Mouse (Mus musculus) CH12.LX (cell line): ENCODE data around the gene Scarb1. TPM values are rescaled to one million over a fixed set of nuclear protein-coding genes. Genes with fewer than 3 reads are reported as not detected.

ENCODE experiments used
- DNase-seq: peaks from one replicate; pipeline ENCODE4 v3.0.0-alpha.2; 2013; ENCODE audit errors: extremely low read depth
- H3K27ac ChIP-seq: 2 replicates; pipeline ENCODE4 v1.5.1; 2012; ENCODE audit warnings: low read depth, mild to moderate bottlenecking, control low read depth, moderate library complexity; ENCODE audit not compliant: insufficient read depth
- H3K27me3 ChIP-seq: replicated peaks from 2 replicates; pipeline ENCODE3; 2012; ENCODE audit warnings: inconsistent platforms
- H3K36me3 ChIP-seq, 2 experiments: replicated peaks in 1 of 2; 2 replicates each; pipeline versions ENCODE3 to v1.6.1; 2012; ENCODE audit warnings: inconsistent platforms in 1 of 2, low read length in 1 of 2, mild to moderate bottlenecking in 1 of 2, mixed read lengths in 1 of 2, moderate library complexity in 1 of 2; ENCODE audit not compliant: control insufficient read depth in 1 of 2, insufficient read depth in 1 of 2
- H3K4me1 ChIP-seq, 2 experiments: 2 replicates each; pipeline ENCODE4 v1.6.1; 2012; ENCODE audit warnings: inconsistent platforms in 1 of 2, moderate library complexity in 1 of 2; ENCODE audit not compliant: insufficient read depth in 2 of 2, control insufficient read depth in 1 of 2
- H3K4me2 ChIP-seq: 2 replicates; pipeline ENCODE4 v1.6.1; 2012; ENCODE audit warnings: low read depth, mild to moderate bottlenecking, control low read depth; ENCODE audit not compliant: poor library complexity, insufficient read depth, severe bottlenecking
- H3K4me3 ChIP-seq, 3 experiments: fragments of 150-350 bp in 1 of 3; sonication (generic) in 1 of 3; replicated peaks in 1 of 3; 2 replicates each; pipeline versions ENCODE3 to v1.5.1; 2011 to 2012; ENCODE audit warnings: low read depth in 2 of 3, low read length in 2 of 3, mild to moderate bottlenecking in 2 of 3, moderate library complexity in 2 of 3, control low read depth in 1 of 3, improper control_type of control experiment in 1 of 3, inconsistent platforms in 1 of 3, mixed read lengths in 1 of 3; ENCODE audit not compliant: poor library complexity in 1 of 3
- H3K79me2 ChIP-seq: replicated peaks from 2 replicates; pipeline ENCODE4 v1.6.1; 2012; ENCODE audit warnings: mild to moderate bottlenecking, moderate library complexity; ENCODE audit not compliant: control insufficient read depth, poor library complexity, insufficient read depth, severe bottlenecking; ENCODE audit errors: extremely low read depth
- H3K9ac ChIP-seq: 2 replicates; pipeline ENCODE4 v1.6.1; 2012; ENCODE audit warnings: low read depth, mild to moderate bottlenecking, control low read depth, moderate library complexity; ENCODE audit not compliant: insufficient read depth
- H3K9me3 ChIP-seq: replicated peaks from 2 replicates; pipeline ENCODE3; 2012; ENCODE audit warnings: low read length, inconsistent platforms, mixed read lengths
- CHD2 ChIP-seq: IDR thresholded peaks from 2 replicates; pipeline ENCODE4 v1.6.1; 2011; ENCODE audit warnings: low read length, improper control_type of control experiment
- CTCF ChIP-seq, 2 experiments: IDR thresholded peaks in 1 of 2; conservative IDR thresholded peaks in 1 of 2; 2 replicates each; pipeline ENCODE4 v1.5.1; 2011 to 2012; ENCODE audit warnings: low read depth in 2 of 2, low read length in 2 of 2, improper control_type of control experiment in 1 of 2, inconsistent platforms in 1 of 2, mild to moderate bottlenecking in 1 of 2, moderate library complexity in 1 of 2
- ELF1 ChIP-seq: IDR thresholded peaks from 2 replicates; pipeline ENCODE4 v1.6.1; 2014; ENCODE audit warnings: low read depth, mild to moderate bottlenecking, inconsistent platforms, low read length, improper control_type of control experiment
- EP300 ChIP-seq: IDR thresholded peaks from 2 replicates; pipeline ENCODE4 v1.6.1; 2011; ENCODE audit warnings: low read length, improper control_type of control experiment
- ETS1 ChIP-seq: conservative IDR thresholded peaks from 2 replicates; pipeline ENCODE4 v1.6.1; 2012; ENCODE audit warnings: low read depth, mild to moderate bottlenecking, inconsistent platforms, low read length, improper control_type of control experiment, moderate library complexity
- HCFC1 ChIP-seq: IDR thresholded peaks from 2 replicates; pipeline ENCODE4 v1.6.1; 2012; ENCODE audit warnings: low read depth, mild to moderate bottlenecking, inconsistent platforms, low read length, improper control_type of control experiment
- IRF4 ChIP-seq: IDR thresholded peaks from 2 replicates; pipeline ENCODE4 v1.6.1; 2014; ENCODE audit warnings: low read depth, mild to moderate bottlenecking, inconsistent platforms, low read length, improper control_type of control experiment
- JUN ChIP-seq: IDR thresholded peaks from 2 replicates; pipeline ENCODE4 v1.6.1; 2011; ENCODE audit warnings: low read depth, mild to moderate bottlenecking, low read length, improper control_type of control experiment, moderate library complexity; ENCODE audit not compliant: insufficient read depth
- JUND ChIP-seq: conservative IDR thresholded peaks from 2 replicates; pipeline ENCODE4 v1.6.1; 2011; ENCODE audit warnings: low read depth, low read length, improper control_type of control experiment
- KAT2A ChIP-seq: IDR thresholded peaks from 2 replicates; pipeline ENCODE4 v1.6.1; 2012; ENCODE audit warnings: low read length, improper control_type of control experiment, inconsistent platforms; ENCODE audit not compliant: insufficient replicate concordance
- MAFK ChIP-seq: IDR thresholded peaks from 2 replicates; pipeline ENCODE4 v1.6.1; 2011; ENCODE audit warnings: low read length, improper control_type of control experiment; ENCODE audit not compliant: insufficient replicate concordance
- MAZ ChIP-seq: IDR thresholded peaks from 2 replicates; pipeline ENCODE4 v1.6.1; 2012; ENCODE audit warnings: low read depth, mild to moderate bottlenecking, inconsistent platforms, low read length, improper control_type of control experiment, moderate library complexity
- MEF2A ChIP-seq: IDR thresholded peaks from 2 replicates; pipeline ENCODE4 v1.6.1; 2014; ENCODE audit warnings: low read depth, mild to moderate bottlenecking, inconsistent platforms, low read length, improper control_type of control experiment, borderline replicate concordance
- MYC ChIP-seq: IDR thresholded peaks from 2 replicates; pipeline ENCODE4 v1.6.1; 2011; ENCODE audit warnings: low read depth, mild to moderate bottlenecking, improper control_type of control experiment, low read length
- NELFE ChIP-seq: IDR thresholded peaks from 2 replicates; pipeline ENCODE4 v1.6.1; 2011; ENCODE audit warnings: low read depth, low read length, improper control_type of control experiment
- POLR2A ChIP-seq: IDR thresholded peaks from 2 replicates; pipeline ENCODE4 v1.6.1; 2011; ENCODE audit warnings: low read depth, mild to moderate bottlenecking, improper control_type of control experiment, low read length
- POLR2AphosphoS2 ChIP-seq: IDR thresholded peaks from 2 replicates; pipeline ENCODE4 v1.6.1; 2011; ENCODE audit warnings: low read depth, low read length, improper control_type of control experiment
- RCOR1 ChIP-seq: conservative IDR thresholded peaks from 2 replicates; pipeline ENCODE4 v1.6.1; 2012; ENCODE audit warnings: low read depth, mild to moderate bottlenecking, inconsistent platforms, low read length, improper control_type of control experiment
- SMC3 ChIP-seq: IDR thresholded peaks from 2 replicates; pipeline ENCODE4 v1.6.1; 2011; ENCODE audit warnings: low read depth, low read length, improper control_type of control experiment
- ZC3H11A ChIP-seq: IDR thresholded peaks from 2 replicates; pipeline ENCODE4 v1.6.1; 2012; ENCODE audit warnings: low read depth, mild to moderate bottlenecking, inconsistent platforms, low read length, improper control_type of control experiment
- ZMIZ1 ChIP-seq: IDR thresholded peaks from 2 replicates; pipeline ENCODE4 v1.6.1; 2012; ENCODE audit warnings: low read depth, mild to moderate bottlenecking, inconsistent platforms, low read length, improper control_type of control experiment
- dilution Hi-C: fragments of 300-500 bp; cut with MboI; formaldehyde crosslinking; loops from 2 replicates; pipeline ENCODE4 v1.14.3; 2020; ENCODE audit warnings: low sequenced_read_pairs; ENCODE audit not compliant: extremely low pct_unique_long_range_greater_than_20kb, extremely low pct_ligation_motif_present
- in situ Hi-C: fragments of 300-500 bp; cut with MboI; formaldehyde crosslinking; loops from 3 replicates; pipeline ENCODE4 v1.14.3; 2019; ENCODE audit warnings: low sequenced_read_pairs, low pct_ligation_motif_present, low pct_unique_long_range_greater_than_20kb, mixed read lengths
- polyA plus RNA-seq: library from polyadenylated mRNA; unstranded; fragments of >175 nt; gene quantifications from 2 replicates; pipeline ENCODE4 v1.2.1, GENCODE M21; 2012; ENCODE audit warnings: low read depth; ENCODE audit not compliant: insufficient read length
- total RNA-seq, 2 experiments: library from RNA; depleted of rRNA; stranded (reverse); fragments of 300-350 nt in 1 of 2; fragments of >200 nt in 1 of 2; gene quantifications; 2 replicates each; pipeline ENCODE4 v1.2.3; 2012 to 2014

Gene Scarb1
- total and polyA plus RNA-seq, 3 experiments: 11.6 to 24.7 (median 20.0) TPM

- in situ Hi-C loops: no loop called here
- peak overlapping the region; percentile 25; the same call in 1 of the 2 replicates for H3K4me2 ChIP-seq
Observed at GRCm38 (mm10) chr5:125384512-125385214, 43.8 kb upstream of the Scarb1 start.

DNA sequence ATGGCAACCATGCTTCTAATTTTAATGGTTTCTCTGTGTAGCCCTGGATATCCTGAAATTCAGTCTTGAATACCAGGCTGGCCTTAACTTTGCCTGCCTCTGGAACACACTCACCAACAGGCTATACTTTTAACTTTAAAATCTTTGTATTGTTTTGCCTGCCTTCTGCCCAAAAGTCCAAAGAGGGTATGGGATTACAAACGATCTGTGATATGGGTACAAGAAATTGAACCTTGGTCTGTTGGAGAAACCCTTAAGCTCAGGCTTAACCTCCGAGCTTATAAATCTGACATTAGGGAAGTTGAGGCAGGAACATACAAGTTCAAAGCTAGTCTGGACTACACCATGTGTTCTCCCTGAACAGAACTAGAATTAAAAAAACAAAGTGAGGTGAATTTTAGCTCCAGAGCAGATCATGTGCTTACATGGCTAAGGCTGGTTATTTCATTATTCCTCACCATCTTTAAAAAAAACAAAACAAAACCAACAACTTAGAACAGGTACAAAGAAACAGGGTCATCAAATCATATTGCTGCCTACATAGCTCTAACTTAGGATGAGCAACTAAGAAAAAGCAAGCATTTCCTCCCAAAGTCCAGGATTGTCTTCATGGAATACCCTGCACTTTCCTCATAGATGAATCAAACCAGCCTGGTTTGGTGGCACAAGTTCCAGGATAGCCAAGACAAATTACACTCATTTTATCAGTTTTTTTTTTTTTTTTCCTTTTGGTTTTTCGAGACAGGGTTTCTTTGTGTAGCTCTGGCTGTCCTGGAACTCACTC is 42.9 kb upstream of the Scarb1 start:
- Histone ChIP-seq H3K9ac (no peak overlapping the region), H3K79me2 (peaks cover 20% of the 10 kb centered on the region), H3K4me1 (peaks cover 0 to 36% of the 10 kb centered on the region in 2 experiments; a peak in 3 of 4 replicates), H3K4me2 (peak overlapping the region; percentile 25; the same call in 1 of the 2 replicates), H3K27me3 (no peaks in the 10 kb centered on the region), H3K36me3 (peaks cover 27 to 28% of the 10 kb centered on the region in 2 experiments), H3K4me3 (no peak overlapping the region), H3K27ac (no peak overlapping the region), H3K9me3 (no peaks in the 10 kb centered on the region)
- dilution Hi-C loops (no loop called here), in situ Hi-C loops (no loop called here)
- TF ChIP-seq KAT2A: no peak
- 0 out of 2 replicates have a peak, but pooled peaks have one; percentile 3 for TF ChIP-seq IRF4
- TF ChIP-seq CHD2: peak; percentile 36; the same call in 1 of the 2 replicates
- no peak for TF ChIP-seq JUND
- no peak for TF ChIP-seq JUN
- TF ChIP-seq MYC: 0 out of 2 replicates have a peak, but pooled peaks have one; percentile 6
- TF ChIP-seq RCOR1: no peak
- no peak for DNase-seq

More at GRCm38 (mm10) chr5:125384512-125385214, 43.8 kb upstream of the Scarb1 start:
- no peak for DNase-seq
- H3K27ac ChIP-seq: no peak overlapping the region
- no peak overlapping the region; the same call in 1 of the 2 replicates for H3K9ac ChIP-seq
- no peaks in the 10 kb centered on the region for H3K27me3 ChIP-seq
- TF ChIP-seq POLR2AphosphoS2 (peak; percentile 32; the same call in 1 of the 2 replicates), CTCF (conservative IDR thresholded peaks at IDR 0.05 in 1 of 2, IDR thresholded peaks at IDR 0.05 in 1 of 2; ENCODE audit: low read depth in 2 of 2, low read length in 2 of 2) (no peak), POLR2A (peak; percentile 49; the same call in 1 of the 2 replicates), MAFK (0 out of 2 replicates have a peak, but pooled peaks have one; percentile 32), ELF1 (no peak), ZMIZ1 (peak; percentile 78; the same call in 1 of the 2 replicates), EP300 (no peak), ETS1 (no peak), MAZ (no peak), SMC3 (no peak), ZC3H11A (no peak), HCFC1 (no peak), NELFE (peak; percentile 50; the same call in 1 of the 2 replicates), MEF2A (no peak), MYC (peak; percentile 25; the same call in 1 of the 2 replicates)
- H3K79me2 ChIP-seq: peaks cover 26% of the 10 kb centered on the region
- dilution Hi-C loops: no loop called here
- H3K4me1 ChIP-seq: peaks cover 0 to 35% of the 10 kb centered on the region in 2 experiments; a peak in 3 of 4 replicates
- no peaks in the 10 kb centered on the region for H3K9me3 ChIP-seq
- peaks cover 28 to 29% of the 10 kb centered on the region in 2 experiments for H3K36me3 ChIP-seq
- no peak overlapping the region for H3K4me3 ChIP-seq
